Mouse (Mus musculus) hindlimb bud, embryonic 11.5 days (tissue): Measurements from ENCODE around the gene Cutc.

Experiments
- DNase-seq: peaks from one replicate; pipeline ENCODE4 v3.0.0-alpha.2; 2012; ENCODE audit warnings: low read depth, low spot score; ENCODE audit errors: extremely low spot score

Cutc gene

DNA sequence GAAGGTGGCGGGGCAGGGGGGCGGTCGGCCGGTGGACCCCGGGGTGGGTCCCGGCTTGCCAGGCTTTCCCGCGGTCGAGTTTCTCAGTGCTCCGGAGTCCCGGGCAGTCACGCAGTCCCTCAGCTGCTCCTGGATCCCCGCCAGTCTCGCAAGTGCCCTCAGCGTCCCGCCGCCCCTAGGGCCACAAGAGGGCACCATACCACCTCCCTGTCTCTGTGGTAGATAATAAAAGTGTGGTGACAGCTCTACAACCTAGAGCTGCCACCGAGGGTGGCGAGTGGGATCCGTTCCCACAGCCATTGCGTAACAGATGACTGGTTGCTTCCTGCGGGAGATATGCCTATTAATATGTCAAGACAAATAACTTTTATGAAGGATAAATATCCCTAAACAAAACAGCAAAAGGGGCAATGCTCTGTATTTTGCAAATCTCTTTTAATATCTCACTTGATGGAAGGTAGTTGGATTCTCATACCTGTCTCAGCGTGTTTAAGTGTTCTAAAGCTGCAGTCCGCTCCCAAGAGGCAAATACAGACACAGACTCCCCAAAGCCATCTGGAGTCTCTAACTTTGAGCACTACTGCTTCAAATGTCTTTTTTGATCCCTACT is 535 bp downstream of the Cutc start:
- DNase-seq: peak; percentile 41

DNA sequence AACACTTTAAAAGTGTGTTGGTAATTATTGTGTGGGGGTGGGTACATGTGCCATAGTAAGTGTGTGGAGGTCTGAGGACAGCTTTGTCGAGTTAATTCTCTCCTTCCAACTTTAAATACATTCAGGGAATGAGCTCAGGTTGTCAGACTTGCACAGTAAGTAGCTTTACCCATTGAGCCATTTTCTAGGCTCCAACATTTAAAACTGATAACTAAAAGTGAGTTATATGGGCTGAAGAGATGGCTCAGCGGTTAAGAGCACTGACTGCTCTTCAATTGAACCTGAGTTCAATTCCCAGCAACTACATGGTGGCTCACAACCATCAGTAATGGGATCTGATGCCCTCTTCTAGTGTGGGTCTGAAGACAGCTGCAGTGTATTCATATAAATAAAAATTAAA is 1.4 kb downstream of the Cutc start:
- no peak for DNase-seq

DNA sequence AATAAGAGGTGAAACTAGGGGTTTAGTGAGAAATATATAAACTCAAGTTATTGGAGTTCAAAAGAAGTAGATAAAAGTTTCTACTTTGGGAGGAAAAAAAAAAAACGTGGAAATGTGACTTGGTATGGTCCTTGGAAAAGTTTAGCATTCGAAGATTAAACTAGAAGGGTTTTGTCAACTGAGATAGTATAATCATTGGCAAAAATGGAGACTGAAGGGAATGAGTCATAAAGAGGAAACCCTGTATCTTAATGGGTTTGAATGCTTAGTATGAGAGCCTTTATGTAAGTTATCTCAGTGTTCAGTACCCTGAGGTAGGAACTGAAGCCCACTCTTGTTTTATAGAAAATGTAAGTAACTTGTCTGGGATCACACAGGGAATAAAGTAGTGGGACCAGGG is 2.1 kb downstream of the Cutc start:
- no peak for DNase-seq

DNA sequence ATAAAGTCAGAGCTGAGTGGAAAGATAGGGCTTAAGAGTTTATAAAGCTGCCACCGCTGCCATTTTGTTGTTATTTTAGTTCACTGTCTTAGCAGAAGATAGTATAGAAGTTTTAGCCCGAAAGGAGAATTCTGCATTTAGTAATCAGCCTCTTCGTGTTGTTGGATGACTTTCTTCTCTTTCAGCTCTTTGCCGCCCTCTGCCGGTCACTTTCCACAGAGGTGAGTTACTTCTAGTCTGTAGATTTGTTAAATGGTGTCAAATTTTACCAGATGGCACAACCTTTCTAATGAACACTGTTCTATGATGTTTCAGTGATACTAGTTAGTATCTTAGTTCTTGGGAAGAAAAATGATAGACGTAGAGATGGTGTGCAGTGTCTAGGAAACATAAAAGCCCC is 7.7 kb downstream of the Cutc start:
- peak; percentile 47 for DNase-seq

DNA sequence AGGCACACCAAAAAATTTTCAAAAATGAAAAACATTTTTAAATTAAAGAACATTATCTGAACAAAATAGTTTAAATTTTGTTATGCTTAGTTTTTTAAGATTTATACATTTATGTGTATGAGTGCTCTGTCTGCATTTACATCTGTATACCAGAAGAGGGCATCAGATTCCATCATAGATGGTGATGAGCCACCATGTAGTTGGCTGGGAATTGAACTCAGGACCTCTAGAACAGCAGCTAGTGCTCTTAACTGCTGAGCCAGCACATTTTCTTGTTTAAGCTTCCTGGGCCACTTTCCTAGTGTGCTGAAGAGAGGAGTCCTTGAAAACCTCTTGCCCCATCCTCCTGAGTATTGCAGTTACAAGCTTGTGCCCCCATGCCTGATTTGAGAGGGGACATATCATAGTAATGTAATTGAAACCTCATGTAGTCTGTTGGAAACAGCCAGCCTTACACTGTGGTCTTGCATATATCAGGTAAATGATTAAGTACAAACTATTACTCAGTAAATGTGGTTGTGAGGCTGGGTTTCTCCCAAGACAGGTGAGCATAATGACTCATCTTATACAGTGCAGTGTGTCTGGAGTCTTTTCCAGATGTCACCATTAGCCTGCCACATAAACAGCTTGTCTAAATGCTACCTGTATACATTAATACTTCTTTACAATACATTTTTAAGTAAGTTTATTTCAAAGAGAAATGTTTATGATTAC is 8.9 kb downstream of the Cutc start:
- DNase-seq: no peak

DNA sequence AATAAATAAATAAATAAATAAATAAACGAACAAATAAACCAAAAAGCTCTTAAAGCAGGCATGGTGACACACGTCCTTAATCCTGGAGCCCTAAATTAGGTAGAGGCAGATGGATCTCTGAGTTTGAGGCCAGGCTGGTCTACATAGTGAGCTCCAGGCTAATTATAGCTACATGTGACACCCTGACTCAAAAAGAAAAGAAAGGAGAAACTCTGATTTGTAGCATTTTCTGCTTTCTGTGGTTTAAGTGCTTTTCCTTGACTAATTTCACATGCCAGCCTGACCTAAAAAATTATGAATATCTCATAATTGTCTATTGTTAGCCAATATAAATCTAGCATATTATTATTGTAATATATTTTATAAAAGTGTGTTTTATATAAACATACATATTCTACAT is 9.6 kb downstream of the Cutc start:
- DNase-seq: no peak

DNA sequence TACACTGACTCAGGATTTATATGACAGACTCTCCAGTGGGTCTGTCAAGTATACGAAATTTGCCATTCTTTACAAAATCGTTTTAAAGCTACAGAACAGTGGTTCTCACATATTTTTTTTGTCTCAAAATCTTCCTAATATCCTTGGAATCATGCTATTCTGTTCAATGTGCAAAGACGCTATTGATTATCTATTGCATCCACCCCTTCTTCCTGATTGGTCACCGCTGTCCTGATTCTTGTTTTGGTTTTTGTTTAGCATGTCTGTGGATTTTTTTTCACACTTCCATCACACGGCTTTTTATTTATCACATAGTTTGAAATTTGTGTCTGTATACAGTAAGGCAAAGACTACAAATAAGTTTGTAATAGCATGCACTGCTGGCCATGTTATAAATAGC is 13.7 kb downstream of the Cutc start:
- DNase-seq: no peak

DNA sequence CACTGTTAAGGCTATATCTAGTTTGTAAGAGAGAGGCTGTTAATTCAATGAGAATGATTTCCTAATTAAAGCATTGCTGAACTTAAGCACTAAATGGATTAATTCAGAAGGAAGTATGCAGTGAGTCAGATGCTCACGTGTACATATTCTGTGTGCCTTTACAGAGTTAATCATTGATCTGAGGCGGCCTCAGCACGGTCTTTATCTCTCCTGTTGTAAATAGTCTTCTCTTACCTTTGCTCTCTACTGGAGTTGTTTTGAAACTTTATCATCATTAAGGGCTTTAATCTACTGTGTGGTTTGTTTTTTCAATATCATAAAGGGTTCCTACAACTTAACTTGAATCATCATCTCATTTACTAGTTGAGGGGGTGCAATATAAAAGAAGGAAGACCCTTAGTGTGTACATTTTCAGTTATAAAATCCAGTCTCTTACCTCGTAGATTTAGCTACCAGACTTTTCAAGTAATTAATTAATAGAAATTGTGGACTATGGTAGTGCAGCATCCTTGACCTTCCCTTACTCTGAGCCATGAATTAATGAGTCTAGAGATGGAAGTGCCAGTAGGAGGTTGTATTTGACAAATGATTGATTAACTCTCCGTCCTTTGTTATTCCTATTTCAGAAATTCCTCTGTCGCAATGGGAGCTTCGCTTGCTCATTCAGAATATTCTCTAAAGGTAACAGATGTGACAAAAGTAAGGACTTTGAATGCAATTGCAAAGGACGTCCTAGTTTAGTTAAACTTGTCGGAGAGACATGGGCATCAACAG is 14.9 kb downstream of the Cutc start:
- DNase-seq: no peak

DNA sequence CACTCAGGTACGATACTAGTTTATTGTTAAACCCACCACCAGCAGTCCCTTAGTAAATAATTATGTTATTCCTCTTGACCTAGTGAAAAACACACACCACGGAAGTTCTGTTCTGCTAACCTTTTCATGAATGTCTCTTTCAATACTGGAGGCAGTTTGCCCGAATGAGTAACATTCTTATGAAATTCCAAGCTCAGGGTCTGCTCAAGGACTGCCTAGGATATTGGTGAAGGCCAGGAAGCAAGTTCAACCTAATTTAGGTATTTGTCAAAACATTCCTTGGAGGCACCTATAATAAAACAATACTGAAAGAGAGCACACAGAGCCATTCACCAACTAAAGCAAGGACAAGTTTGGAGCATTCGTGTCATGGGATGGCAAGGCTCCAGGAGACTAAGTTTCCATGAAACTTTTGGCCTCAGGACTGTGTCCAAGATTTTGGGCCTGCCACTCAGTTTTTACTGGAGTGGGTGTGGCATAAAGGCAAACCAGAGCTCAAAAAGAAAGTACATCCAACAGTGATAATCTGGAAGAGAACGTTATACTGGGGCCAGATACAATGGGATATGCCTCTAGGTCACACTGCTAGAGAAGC is 16.7 kb downstream of the Cutc start:
- no peak for DNase-seq

DNA sequence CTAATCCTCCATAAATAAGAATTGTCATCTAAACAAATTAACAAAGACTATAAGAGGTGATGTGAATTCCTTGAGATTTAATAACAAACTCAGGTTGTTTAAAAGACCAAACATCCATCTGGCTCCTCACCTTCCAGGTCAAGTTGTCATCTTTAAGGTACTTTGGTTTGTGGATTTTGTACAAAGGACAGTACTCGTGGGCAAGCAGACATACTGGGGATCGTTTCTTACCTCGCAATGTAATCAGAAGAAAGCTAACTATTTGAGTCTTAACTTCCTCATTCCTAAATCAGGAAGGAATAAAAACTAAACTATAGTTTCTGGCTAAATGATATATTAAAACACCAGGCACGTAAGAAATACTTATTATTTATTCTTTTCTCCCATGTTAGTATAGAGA is 17.8 kb downstream of the Cutc start:
- no peak for DNase-seq

DNA sequence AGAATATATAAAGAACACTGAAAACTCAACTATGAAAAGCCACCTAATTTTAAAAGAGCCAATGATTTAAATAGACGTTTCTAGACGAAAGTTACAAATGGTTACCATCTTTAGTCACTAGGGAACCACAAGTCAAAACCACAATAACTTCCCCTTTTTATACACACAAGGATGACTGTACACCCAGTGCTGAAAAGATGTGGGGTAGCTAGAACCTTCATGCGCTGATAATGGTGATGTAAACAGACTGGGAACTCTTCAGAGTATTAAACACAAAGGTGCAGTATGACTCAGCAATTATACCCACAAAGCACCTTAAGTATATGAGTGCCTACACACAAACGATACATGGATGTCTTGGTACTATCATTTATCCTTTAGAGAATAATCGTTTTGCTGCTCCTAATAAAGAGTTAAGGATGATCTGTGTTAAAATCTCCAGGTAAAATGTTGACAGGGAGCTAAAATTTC is 18.7 kb downstream of the Cutc start:
- no peak for DNase-seq

DNA sequence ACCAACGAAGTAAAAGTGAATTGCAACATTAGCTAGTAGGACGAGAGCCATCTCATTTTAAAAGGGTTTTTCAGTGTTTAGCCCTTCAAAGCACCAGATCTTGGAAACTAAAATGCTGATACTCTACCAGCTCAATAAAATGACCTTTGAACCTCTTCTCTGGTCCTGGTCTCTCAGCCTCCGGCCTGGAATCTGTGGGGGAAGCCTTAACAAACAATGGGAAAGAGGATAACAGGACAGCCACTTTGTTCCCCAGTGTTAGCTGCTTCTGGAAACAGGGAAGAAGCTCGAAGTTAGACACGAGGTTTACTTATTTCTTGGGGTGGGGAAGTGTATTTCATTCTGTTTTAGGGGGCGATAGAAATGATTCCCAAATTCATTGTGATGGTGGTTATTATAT is 19.5 kb downstream of the Cutc start:
- DNase-seq: no peak

DNA sequence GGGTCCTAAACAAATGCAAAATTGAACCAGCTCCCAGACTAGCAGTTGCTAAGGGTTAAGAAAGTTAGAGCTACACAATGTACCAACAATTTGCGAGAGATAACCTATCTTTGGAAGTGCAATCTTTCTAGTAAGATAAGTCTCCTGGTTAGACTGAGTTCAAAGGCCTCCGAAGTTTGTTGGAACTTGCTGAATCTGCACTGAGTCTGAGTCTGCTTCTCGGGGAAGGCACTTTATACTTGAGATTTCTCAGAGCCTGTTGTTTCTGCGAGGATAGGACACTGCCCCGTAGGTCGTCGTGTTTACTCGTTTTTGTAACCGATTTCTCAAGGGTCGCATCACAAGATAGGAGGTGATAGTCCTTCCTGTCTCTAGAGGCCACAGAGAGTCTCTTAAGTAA is 22.6 kb downstream of the Cutc start:
- no peak for DNase-seq

DNA sequence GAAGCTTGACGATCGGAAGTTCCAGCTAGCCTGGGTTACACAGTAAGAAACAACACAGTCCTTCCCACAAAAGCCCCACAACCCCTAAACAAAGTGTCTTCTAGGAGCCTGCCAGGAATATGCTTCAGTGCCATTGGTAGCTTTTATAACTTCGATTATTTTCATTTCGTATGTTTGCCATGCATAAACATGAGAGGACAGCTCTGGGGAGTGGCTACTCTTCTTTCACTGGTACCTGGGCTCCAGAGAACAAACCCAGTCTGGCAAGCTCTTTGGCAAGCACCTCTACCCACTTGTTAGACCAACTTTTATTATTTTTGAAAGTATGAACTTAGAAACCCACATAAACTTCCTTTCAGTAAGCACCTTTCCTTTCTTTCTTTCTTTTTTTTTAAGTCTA is 23.8 kb downstream of the Cutc start:
- DNase-seq: no peak

DNA sequence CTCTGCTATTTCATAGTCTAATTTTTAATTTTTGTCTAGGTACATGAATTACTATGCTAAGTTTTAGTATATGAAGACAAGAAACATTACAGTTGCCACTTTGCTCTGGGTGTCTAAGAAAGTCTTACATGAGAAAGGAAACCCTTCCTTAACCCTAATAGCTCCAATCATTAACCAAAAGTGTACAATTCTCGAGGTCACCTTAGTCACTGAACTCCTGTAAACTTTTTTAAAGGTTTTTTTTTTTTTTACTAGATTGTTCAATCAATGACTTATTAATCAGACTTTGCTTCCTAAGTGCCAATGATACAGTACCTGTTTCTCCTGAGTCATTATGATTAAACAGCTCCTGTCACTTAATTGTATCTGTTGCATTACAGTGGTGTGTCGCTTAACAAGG is 24.5 kb downstream of the Cutc start:
- no peak for DNase-seq

DNA sequence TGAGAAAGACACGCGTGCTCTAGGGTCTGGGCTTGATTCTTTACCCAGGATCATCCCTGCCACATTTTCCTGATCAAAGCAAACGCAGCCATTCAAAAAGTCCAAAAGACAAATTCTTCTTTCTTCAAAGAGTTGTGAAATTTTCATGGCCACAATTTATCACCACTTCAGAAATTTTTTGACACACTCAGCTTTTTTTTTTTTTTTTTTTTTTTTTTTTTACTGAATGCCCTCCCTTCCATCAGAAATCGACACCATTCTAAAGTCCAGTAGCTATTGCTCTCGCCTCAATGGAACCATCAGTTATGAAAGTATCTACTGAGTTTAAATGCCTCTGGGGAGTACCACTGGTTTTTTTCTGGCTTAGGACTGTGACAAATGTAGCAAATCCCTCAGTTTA is 27.6 kb downstream of the Cutc start:
- no peak for DNase-seq

DNA sequence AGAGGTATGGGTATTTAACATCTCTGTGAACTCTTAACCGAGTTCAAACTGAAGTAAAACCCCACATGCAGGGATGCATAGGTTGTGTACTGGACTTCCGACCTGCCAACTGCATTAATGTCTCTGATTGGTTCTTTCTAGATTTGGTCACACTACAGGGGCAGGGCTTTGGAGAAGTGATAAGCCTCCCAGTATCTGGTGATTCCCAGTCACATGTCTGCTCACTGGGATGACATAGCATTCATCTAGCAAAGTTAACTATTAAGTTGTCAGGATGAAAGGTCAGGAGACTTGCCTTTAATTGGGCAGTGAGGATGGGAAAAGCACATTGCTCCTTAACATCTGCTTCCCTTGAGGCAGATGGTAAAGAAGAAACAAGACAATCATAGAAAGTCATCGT is 29.2 kb downstream of the Cutc start, which contains the start of gene Abcc2:
TSS of gene Abcc2 (plus strand) at position 213 of the 400 bp plus-strand sequence.
- DNase-seq: no peak

DNA sequence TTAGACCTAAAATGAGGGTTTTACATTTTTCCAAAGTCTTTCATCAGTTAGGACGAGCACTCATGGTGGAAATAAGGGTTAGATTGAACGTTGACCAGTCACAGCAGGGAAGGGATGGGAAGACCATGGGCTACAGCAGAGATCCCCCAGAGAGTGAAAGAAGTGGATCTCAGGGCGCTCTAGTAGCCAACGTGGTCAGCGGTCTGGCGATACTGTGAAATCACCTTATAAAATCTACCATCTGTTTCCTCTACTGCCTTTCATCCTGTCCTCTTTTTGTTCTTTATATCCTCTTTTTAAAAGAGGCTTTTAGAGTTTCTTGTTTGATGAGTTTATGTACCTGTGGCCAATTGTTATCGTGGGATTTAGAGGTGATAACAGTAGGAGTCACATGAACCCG is 32.0 kb downstream of the Cutc start:
- no peak for DNase-seq

DNA sequence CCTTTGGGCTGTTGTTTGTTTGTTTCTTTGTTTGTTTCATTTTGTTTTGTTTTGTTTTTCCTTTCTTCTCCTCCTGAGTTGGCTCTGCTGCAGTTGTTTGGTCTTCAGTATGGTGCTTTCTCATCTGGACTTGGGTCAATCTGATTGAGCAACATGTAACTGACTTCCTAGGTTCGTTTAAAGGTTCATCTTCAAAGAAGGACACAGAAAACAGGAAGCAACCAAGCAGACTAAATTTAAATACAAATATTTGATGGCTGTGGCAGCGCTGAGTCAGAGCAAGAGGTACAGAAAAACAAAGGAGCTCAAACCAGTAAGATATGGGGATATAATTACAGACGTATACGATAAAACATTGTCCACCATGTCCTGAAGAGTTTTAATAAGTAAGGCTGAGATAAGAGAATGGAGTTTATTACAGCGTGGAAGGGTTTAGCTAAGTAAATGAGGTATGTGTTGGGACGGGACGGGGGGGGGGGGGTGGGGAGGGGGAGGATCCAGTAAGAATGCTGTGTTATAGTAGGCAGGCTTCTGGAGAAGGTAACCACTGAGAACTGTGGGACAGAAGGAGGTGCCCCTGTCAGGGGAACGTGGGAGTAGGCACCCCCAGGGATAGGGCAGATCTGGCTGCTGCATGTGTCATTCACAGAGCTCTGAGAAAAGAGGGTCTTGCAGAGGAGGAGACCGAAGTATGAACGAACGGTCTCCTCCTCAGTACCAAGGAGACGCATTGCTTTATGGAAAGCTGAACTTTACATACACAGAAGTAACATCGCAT is 33.6 kb downstream of the Cutc start:
- DNase-seq: no peak

DNA sequence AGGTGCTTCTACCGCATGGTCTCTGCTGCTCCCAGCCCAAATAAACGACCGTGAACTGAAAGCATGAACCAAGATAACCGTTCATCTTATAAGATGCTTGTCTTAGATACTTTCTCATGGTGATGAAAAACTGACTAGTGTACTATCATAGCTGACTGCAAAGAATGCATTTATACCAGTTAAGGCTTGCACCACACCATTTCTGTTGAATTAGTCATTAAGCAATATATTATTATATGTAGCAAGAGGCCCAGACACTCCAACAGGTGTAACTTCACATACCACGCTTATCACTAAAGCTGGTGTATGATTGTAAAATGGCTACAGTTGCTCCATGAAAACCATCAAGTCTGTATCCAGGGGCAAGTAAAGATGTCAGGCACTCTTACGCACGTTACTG is 37.0 kb downstream of the Cutc start:
- no peak for DNase-seq

DNA sequence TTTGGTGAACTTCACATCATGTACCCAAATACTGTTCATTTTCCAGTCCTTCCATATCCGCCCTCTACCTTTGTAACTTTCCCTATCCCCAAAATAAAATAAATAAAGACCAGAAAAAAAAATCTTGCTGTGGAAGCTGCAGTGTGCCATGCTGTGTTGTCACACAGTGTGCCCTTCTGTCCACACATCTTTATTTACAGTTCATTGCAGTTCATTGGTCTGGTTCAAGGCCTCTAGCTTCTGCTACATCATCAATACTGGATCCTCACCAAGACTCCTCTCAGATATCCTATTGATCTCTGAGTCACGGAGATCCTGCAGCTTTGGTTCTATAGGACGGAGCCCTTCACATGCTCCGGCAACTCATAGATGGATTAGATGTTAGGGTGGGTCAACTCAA is 39.7 kb downstream of the Cutc start:
- DNase-seq: no peak
